Mouse (Mus musculus): ENCODE results near the gene Gmds.

GRCm38 (mm10) chr13:32338513-32339365 is at the start of gene Gmds:
- TF ChIP-seq CHD2 (IDR thresholded peaks at IDR 0.05; ENCODE audit: low read depth, low read length) (no peak), ZNF384 (IDR thresholded peaks at IDR 0.05; ENCODE audit: low read depth, low read length) (no peak), MAFK (IDR thresholded peaks at IDR 0.05; ENCODE audit: insufficient read depth, low read depth, low read length) (no peak), HCFC1 (IDR thresholded peaks at IDR 0.05; ENCODE audit: borderline replicate concordance, insufficient read depth, low read length) (no peak), ZC3H11A (IDR thresholded peaks at IDR 0.05; ENCODE audit: borderline replicate concordance, low read depth, low read length) (no peak)

All from ES-E14 (cell line).